Mouse (Mus musculus) skeletal muscle tissue, adult 2 months (tissue): ENCODE measurements around the gene Rtkn2.
A peak's percentile ranks its signal among the peaks of the same experiment; 100 is the strongest.

Source experiments
- DNase-seq: peaks from one replicate; pipeline ENCODE4 v3.0.0-alpha.2; 2012; ENCODE audit warnings: low read depth, low spot score

The Rtkn2 gene

DNA sequence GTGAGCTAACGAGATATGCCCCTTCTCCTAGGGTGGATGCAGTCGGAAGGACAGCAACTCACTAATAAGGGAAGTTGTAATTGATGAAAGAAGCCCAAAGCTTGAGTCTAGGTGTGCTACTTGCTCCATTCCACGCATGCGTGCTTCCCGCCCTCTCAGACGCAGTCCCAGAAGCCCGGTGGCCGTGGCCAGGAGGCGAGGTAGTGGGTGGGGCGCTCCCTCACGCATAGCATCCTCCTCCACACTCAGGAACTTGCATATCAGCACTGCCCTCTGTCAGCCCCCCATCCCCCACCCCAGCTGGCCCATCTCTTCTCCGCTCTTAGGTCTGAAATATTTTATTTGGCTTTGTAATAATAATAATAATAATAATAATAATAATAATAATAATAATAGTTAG lies 16.0 kb downstream of the Rtkn2 start:
- DNase-seq, result no peak

DNA sequence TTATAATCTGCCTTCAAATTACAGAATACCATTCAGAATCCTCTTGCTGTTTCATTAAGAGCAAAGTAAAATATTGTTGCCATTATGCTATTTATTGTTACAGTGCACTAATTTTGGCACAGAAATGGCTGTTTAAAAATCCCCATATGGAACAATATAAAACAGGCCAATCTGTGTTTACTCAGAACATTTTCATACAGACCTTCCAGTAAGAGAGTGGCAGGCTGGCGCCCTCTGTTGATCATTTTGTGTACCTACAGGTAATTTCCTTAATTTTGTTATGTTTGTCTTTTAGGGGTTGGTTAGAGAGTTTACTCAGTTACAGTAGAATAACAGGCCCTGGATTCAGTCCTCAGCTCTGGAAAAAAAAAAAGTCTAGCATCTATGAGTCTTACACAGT lies 16.8 kb downstream of the Rtkn2 start:
- no peak for DNase-seq

DNA sequence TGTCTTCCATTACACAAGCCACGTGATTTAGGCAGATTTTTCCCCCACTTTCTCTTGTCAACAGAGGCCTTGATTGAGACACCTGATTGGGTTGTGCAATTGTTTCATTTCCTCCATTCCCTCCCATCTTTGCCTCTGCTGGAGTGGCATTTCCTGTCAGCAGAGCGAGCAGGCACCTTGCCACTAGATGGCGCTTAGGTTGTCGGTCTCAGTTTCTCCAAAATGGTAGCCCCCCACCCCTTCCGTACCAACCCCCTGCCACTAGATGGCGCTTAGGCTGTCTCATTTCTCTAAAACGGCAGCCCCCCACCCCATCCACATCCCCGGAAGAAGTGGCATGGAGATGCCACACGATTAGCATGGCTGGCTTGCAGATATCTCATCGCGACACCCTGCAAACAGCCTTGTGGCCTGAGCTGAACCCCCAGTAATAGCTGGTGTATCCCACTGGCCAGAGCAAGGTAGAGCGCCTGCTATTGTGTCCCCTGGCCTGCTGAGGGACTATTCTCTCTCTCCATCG lies 18.8 kb downstream of the Rtkn2 start:
- no peak for DNase-seq

DNA sequence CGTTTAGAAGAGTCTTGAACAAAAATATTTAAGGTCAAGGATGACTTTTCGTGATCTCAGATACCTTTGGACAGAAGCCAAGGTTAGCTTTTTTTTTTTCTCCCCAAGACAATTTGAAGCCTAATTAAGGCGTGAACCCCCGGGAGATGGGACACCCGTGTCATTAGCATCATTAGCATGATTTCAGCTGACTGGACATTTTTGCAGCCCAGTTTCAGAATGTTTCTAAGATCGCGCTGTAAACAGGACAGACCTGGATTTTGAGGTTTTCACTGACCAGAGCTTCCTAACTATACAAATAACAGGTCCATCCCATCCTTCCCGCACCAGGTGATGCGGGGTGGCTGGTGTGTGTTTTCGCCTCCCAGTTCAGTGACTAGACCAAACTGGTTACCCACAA lies 19.8 kb downstream of the Rtkn2 start:
- DNase-seq, result no peak

DNA sequence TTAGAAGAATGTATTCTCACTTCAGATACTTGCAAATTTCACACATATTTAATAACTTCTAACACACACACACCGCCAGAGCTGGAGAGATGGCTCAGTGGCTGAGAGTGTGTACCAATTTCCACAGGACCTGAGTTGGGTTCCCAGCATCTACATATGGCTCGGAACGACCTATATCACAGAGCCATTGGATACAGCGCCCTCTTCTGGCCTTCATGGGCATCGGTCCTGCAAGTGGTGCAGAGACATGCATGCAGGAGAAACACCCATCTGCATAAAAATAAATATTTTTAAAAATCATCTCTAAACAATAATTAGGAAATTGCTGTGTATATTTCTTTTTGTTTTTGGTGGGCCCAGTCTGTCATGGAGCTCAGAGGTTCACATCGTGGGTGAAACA lies 22.1 kb downstream of the Rtkn2 start:
- DNase-seq, result no peak

DNA sequence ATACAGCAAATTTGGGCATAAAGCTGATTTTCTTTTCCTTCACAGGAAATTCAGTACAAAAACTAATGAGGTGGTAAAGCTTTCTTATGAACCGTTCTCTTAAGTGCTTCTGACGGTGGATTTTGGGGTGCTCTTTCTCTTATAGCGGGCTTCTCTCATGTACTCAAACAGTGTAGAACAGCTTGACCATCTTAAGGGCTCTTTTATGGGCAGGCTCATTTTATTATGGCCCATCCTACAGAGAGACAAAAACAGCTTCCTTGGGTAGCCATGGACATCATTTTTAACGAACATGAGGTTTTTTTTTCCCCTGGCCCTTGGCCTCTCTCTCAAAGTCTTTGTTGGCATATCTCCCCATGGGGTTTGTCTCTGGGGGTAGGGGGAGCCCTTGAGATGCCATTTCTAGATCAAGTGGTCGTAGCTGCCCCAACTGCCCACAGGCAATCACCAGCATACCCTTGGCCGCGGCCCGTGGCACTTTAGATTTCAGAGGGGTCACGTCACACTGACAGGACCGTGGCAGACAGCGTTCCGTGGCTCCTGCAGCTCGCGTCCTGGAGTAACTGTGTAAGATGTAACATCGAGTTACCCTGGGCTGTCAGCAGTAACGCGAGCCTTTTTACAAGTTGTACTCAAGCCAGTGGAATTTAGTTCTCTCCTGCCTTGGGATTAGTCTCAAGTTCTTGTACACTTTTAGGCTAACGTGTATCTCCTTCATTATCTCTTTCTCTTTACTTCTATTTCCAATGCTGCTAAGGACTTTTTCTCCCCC lies 24.5 kb downstream of the Rtkn2 start:
- DNase-seq, result peak; percentile 68

DNA sequence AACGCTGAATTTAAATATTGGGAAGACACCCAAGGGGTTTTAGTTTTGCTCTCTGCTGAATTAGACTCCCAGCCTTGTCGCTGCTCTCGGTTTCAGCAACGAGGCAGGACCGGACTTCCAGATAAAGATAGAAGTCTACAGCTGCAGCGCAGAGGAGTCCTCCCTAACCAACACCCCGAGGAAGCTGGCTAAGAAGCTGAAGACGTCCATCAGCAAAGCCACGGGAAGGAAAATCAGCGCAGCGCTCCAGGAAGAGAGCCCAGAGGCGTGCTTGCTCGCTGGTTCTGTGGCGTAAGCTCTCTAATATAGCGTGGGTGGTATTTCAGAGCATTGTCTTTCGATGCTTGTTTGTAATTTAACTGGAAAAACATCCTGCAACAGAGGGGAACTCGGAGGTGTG lies 26.0 kb downstream of the Rtkn2 start:
- peak; percentile 36 for DNase-seq

DNA sequence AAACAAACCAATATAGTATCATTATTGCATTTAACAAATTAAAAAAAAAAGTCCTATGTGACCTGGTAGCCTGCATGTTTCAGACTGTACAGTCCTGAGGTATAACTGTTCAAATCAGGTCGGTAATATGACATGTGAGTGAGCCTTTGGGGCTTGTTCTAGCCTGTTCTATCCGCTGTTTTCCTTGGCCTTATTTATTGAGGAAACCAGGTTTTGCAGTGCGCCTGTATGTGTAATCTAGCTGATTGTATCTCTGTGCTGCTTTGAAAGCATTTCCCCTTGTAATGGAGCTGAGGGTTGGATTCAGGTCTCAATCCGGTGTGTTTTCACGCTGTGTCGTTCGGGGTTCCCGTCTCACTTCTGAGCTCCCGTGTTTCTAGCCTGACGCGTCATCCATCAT lies 27.1 kb downstream of the Rtkn2 start:
- no peak for DNase-seq

DNA sequence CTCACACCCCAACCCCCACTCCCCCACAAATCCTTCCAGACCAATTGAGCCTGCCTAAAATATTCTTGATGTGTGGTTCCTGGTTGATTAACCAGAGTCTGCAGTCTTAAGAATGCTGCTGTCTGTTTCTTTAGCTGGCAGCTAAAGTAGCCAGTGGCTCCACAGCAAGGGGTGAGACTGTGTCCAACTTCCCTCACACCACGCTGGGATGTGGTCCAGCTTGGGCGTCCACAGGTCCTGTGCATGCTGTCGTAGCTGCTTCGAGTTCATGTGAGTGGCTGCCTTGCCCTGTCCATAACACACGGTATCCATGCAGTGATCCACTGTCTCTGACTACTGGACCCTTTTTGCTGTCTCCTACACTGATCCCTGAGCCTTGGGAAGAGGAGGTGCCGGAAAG lies 27.7 kb downstream of the Rtkn2 start:
- DNase-seq, result no peak

DNA sequence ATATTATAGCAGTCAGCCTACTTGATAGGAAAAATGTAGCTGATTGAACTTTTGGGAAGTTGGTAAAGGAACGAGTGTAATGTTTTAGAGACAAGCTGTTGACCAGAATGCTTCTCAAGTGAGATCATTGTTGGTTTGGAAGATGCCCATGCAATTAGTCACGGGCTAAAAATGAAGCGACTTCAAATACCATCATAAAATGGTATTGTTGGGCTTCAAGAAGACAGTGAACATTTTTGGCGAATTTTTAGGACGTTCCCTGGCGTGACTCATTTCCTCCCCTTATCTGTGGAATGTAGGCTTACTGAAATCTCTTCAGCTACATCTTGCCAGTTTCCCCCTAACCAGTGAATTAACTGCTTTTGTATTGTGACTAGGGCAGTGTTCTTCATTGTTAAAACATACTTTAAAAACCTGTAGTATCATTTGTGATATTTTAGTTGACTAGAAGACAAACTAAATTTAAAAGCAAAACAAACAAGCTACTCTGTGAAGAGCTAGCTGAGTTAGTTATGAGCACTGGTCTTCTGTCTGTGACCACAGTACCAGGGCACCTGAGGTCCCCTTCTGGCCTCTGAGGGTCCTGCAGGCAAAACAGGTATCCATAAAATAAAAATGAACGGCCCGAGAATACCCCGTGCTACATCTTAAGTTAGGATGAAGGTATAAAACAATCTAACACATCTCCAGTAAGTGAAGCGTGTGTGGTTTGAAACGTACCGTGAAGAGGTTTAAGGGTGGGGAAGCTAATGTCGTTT lies 29.0 kb downstream of the Rtkn2 start:
- DNase-seq, result peak; percentile 48

DNA sequence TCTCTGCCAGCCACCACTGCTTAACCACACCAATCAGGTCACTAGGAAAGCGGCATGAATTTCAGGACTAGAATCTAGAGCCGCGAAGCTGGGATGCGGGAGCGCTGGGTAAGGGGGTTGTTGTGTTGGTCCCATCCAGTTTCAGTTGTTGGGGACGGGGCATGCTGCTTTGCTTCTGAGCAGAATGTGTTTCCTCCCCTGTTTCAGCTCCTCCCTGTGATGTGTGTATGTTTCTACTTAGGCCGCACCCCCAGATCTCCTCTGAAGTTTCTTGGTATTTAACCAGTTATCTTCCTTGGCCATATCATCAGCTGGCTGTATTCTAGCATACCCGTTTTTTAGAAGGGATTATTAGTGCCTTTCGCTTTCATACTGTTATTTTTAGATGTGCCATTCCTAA lies 29.9 kb downstream of the Rtkn2 start:
- no peak for DNase-seq

DNA sequence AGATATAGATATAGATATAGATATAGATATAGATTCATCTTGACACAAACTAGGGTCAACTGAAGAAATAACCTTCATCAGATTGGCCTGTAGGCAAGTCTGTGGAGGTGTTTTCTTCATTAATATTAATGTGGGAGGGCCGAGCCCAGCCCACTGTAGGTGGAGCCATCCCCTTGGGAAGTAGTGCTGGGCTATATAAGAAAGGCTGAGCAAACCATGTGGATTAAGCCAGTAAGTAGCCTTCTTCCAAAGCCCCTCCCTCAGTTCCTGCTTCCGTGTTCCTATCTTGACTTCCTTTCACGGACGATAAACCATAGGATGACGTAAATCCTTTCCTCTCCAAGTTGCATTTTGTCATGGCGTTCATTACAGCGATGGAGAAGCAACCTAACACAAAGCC lies 30.5 kb downstream of the Rtkn2 start:
- DNase-seq, result no peak

DNA sequence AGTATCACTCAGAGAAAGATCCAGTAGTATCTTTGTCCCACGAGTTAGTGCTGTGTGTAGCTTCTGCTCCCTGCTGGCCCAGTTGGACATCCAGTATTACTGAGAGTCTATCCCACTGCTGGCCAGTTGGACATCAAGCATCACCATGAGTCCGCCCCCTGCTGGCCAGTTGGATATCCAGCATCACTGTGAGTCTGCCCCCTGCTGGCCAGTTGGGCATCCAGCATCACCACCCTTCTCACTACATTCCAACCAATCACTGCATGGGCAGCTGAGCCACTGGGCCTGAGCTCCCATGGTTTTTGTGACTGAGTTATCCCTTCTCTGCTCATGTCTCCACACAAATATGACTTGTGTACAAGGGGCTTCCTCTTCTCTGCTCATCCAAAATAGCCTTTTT lies 33.8 kb downstream of the Rtkn2 start:
- no peak for DNase-seq

DNA sequence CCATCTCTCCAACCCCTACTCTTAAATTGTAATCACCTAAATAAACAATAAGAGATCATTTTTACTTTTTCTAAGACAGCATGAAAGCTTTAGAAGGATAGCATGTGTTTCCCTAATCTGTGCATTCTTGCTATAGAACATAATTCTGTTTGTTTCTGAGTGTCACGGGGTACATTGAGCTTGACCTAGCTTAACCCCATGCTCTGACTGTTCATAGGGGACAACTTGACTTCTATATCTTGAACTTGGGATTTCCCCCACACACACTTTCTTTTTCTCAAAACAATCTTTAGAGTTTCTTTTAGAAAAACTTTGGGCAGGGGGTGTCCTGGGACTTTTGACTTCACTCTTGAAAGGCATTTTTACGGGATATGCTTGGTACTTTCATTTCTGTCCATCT lies 41.4 kb downstream of the Rtkn2 start:
- DNase-seq, result no peak

DNA sequence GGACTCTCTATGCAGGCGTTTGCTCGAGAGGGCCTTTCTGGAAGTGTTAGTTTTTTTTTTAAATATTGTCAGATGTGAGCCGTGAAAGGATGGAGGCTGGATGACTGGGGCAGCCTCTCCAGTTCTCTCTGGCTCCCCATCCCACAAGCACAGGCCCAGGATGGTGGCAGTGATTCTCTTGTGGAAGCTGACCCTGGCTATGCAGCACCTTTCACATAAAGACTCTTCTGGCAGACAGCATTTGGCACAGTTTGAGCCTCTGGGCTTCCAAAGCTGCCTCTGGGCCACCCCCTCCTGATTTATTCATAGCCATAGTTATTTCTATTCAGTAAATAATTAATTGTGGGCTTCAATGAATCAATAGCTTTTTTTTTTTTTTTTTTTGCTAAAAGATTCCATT lies 46.3 kb downstream of the Rtkn2 start:
- DNase-seq, result no peak

DNA sequence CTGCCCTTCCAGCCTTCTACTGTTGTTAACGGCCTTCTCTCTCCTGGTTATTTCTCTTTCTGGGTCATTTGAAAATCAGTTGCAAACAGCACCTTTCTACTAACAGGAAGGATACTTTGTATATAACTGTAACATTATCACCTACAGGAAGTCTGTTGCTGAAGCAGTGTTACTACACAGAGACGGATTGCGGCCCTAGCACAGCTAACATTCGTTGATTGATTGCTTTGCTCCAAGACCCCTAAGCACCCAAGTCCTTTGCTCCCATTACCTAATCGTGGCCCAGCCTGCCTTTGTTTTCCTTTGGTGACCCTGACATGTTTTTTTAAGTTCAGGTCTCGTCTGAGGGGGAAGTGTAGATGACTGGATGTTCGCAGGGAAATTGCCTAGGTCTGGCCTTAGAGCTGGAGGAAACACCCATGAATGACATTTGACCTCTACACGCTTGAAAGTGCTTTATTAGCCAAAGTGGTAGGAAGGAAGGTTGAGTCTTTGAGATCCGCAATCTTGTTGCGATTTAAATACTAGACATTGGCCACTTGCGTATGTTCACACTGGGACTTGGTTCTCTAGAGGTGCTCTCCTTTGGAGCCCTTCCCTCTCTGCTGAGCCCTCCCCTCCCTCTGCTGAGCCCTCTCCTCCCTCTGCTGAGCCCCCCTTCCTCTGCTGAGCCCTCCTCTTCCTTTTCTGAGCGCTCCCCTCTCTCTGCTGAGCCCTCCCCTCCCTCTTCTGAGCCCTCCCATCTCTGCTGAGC lies 49.1 kb downstream of the Rtkn2 start:
- DNase-seq, result no peak

DNA sequence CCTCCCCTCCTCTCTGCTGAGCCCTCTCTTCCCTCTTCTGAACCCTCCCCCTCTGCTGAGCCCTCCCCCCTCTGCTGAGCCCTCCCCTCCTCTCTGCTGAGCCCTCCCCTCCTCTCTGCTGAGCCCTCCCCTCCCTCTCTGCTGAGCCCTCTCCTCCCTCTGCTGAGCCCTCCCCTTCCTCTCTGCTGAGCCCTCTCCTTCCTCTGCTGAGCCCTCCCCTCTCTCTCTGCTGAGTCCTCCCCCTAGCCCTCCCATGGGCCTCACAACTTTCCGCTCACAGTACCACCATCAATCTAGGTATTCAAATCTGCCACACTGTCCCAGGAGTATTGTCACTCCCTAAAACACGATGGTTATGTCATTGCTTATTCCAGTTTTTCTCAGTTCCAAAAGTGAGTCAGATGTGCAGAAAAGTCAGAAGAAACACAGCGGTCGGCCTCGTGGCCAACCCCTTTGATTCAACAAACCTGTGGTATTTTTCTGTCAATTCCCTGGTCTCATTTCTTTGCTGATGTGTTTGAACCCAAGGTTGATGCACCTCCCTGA lies 49.8 kb downstream of the Rtkn2 start:
- no peak for DNase-seq

DNA sequence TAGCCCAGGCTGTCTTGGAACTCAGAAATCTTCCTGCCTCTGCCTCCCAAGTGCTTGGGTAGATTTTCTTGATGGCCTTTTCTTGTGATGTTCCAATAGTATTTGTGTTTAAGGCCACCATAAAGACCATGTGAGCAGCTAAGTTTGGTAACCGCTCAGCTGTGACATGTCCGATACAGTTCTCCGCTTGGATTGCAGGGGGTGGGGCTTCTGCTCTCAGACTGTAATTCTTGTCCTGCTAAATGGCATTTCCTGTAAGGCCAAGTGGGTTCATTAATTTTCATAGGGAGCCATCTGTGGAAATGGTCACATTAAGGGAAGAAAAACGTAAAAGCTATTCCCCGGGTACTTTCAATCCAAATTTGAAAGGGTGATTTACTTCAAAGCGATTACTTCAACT lies 50.7 kb downstream of the Rtkn2 start:
- DNase-seq, result no peak

DNA sequence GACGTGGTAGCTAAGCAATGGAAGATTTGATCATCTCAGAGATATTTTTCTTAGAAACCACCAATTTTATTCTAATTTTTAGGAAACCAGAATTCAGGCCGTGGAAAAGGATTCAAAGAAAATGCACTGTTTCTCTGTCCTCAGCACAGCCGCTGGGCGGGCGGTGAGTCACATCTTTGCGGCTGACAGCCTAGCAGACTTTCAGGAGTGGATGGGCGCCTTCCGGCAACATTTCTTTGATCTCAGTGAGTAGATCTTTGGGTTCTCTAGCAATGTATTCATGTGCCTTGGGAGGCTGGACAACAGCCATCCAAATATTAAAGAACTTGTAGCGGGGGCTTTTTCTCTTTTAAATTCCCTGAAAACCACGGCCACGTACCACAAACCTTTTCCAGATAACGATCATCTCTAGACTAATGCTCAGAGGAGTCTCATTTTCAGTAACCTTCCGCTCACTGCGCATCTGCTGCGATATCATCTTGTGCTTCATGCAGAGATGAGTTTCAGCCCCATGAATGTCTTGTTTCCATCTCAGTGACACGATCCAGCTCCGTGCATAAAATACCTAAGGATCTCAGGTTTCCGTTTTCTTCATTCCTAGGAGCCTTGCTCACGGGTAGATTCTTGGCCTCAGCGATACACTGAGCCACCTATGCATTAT lies 56.5 kb downstream of the Rtkn2 start:
- DNase-seq, result no peak

DNA sequence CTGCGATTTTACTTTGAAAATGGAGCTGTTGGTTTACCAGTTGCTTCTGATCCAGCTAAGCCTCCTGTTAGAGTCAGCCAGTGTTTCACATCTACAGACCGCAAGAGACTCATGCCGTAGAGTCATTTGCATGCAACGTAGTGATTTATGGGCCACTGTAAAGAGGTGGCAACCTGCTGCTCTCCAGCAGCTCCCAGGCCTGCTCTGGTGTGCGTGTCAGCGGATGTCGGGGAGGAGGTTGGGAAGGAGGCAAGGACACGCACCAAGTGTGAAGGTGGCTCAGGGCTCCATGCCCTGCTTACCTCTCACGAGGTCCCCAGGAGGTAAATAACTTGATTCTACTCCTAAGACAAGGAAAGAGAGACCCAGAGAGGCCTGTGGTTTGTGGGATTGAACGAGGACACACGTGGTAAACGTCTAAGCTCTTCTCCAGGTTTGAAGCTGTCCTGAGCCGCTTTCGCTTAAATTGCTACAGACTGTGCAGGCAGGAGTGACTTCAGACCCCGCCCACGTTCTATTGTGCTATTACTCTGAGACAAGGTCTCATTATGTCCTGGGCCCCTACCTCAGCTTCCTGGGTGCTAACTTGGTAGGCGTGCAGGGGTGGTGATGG lies 57.1 kb downstream of the Rtkn2 start:
- DNase-seq, result no peak

DNA sequence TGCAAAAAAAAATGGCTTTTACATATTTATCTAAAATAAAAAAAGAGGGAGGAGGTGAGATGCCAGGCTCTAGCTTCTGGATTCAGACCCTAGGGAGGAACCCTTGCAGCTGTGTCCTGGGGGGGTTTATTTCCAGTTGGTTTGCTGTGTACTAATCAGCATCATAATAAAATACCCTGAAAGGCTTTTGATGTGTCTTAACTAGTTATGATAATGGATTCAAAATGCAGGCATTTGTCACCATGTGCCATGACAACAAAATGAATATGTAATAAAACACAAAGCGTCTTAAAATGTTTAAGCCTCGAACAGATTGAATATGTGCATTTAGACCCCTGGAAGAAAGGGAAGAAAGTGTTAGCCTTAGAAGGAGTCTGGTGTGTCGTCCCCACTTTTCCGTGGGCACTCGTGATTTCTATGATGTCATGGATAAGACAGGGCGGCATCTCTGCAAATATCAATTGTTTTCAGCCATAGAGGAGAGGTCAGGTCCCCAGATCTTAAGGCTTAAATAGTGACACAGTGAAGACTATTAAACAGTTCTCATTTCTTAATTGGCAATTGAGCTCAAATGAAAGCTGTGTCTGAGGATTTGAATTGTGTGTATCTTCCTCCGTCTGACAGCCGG lies 59.7 kb downstream of the Rtkn2 start:
- no peak for DNase-seq
